Mouse (Mus musculus): ENCODE measurements around the gene Cd274.

GRCm38 (mm10) chr19:29350991-29351390, 16.3 kb upstream of the Cd274 start:
- no peak for TF ChIP-seq CTCF (IDR thresholded peaks at IDR 0.05)
- TF ChIP-seq EP300 (IDR thresholded peaks at IDR 0.05): no peak

All from lung, postnatal 0 days (tissue).